Mouse (Mus musculus): ENCODE data around the gene Chd9.

DNA sequence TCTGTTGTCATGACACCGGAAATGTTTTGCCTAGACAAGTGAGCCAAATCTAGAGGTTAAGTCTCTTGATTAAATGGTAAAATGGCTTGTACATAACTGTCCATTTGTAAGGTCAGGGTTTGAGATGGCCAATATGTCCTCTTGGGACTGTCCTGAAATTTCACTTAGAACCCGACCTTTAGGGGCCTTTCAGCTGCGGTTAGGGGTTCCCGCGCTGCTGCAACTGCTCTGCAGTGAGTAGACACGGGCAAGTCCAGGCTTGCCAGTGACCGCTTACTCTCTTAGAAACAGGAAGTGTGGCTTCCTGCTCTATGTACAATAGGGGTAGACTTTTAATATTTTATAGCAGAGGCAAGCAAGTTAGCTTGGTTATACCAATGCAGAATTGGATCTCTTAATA lies 253.8 kb downstream of the Chd9 start:
- TF ChIP-seq TAL1 (IDR thresholded peaks at IDR 0.05; ENCODE audit: low read length) = no peak
- no peak for TF ChIP-seq GATA1 (IDR thresholded peaks at IDR 0.05; ENCODE audit: low read length)

Measured in erythroblast, embryonic 14.5 days (primary cell).